In the genomic region with DNA sequence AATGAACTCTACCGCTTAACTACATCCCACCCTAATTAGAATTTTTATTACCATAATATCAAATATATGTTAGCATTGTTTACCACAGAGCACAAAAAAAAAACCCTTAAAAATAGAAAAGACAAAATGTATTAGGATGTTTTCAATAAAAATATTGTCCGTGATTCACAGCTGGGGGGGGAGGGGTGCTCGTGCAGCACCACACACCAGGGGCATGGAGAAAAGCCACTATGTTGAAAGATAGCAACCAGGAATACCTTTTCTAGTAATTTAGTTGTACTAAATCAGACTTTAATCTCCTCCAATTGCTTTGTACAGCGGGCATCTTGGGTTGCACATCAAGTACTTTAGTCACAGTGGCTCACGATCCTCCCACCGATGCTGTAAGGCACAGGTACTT, we compare ENCODE assay signal across 10 mouse cellular contexts. TPM values are rescaled to one million over a fixed set of nuclear protein-coding genes. Genes with fewer than 3 reads are reported as not detected.
A peak's percentile ranks its signal among the peaks of the same experiment; 100 is the strongest.
DNase-seq lines count a peak whose midpoint lies in the region; ATAC-seq lines count a peak whose summit lies in the region.
"Had no signal": no experiment of that assay in that cellular context is flagged by ENCODE, and none has a peak within 500 bp of the region (broad histone marks: within the 10 kb centered on the region; RNA-seq: fewer than 3 reads in every experiment).

No protein-coding gene starts in this region.

- peak overlapping the region; percentile 97 for H3K4me2 ChIP-seq in neural tube, embryonic 11.5 days (ENCODE audit: low read depth)
- H3K4me2 ChIP-seq in limb, embryonic 13.5 days (replicated peaks) = peak overlapping the region; percentile 87
- peak overlapping the region; percentile 93 for H3K4me2 ChIP-seq in stomach, embryonic 16.5 days (ENCODE audit: low read depth, low read length)

- H3K27me3 ChIP-seq in neural tube, embryonic 11.5 days (ENCODE audit: control insufficient read depth, insufficient read depth, low read length) = no peaks in the 10 kb centered on the region
- H3K27me3 ChIP-seq in limb, embryonic 13.5 days = 0 out of 2 replicates have a peak, but pooled peaks cover 7% of the 10 kb centered on the region
- H3K27me3 ChIP-seq in stomach, embryonic 16.5 days (ENCODE audit: control insufficient read depth, insufficient read depth, low read length) = no peaks in the 10 kb centered on the region

- H3K4me1 ChIP-seq in neural tube, embryonic 11.5 days (ENCODE audit: control insufficient read depth, insufficient read depth, low read length) = peaks cover 5% of the 10 kb centered on the region; the same call in 1 of the 2 replicates
- peaks cover 23% of the 10 kb centered on the region for H3K4me1 ChIP-seq in limb, embryonic 13.5 days
- peaks cover 8% of the 10 kb centered on the region; the same call in 1 of the 2 replicates for H3K4me1 ChIP-seq in stomach, embryonic 16.5 days (ENCODE audit: control insufficient read depth, insufficient read depth, low read length)

- H3K36me3 ChIP-seq in neural tube, embryonic 11.5 days (ENCODE audit: control insufficient read depth, insufficient read depth, low read length) = no peaks in the 10 kb centered on the region
- no peaks in the 10 kb centered on the region for H3K36me3 ChIP-seq in limb, embryonic 13.5 days
- H3K36me3 ChIP-seq in stomach, embryonic 16.5 days (ENCODE audit: control insufficient read depth, insufficient read depth, low read length) = no peaks in the 10 kb centered on the region

- peak overlapping the region; percentile 70 for H3K4me3 ChIP-seq in neural tube, embryonic 11.5 days (ENCODE audit: low read depth, low read length)
- H3K4me3 ChIP-seq in limb, embryonic 13.5 days = peak overlapping the region; percentile 86
- peak overlapping the region; percentile 92 for H3K4me3 ChIP-seq in stomach, embryonic 16.5 days (replicated peaks; ENCODE audit: low read length)

- peak; percentile 18 for DNase-seq in embryo, embryonic 10.5 days (ENCODE audit: low spot score)
- DNase-seq in embryo, embryonic 10 days (ENCODE audit: low spot score) = no peak
- no peak for DNase-seq in neural tube, embryonic 11.5 days (ENCODE audit: low spot score)
- no peak for DNase-seq in neural tube, embryonic 10.5 days (ENCODE audit: extremely low spot score, low spot score)
- DNase-seq in right cerebral cortex, adult 18-20 months = no peak
- DNase-seq: cerebellum, adult 8-10 months had no signal

- H3K27ac ChIP-seq in neural tube, embryonic 11.5 days (ENCODE audit: low read depth, low read length) = no peak overlapping the region
- no peak overlapping the region for H3K27ac ChIP-seq in limb, embryonic 13.5 days
- no peak overlapping the region for H3K27ac ChIP-seq in stomach, embryonic 16.5 days (ENCODE audit: low read length)

- no peak overlapping the region for H3K9ac ChIP-seq in neural tube, embryonic 11.5 days (ENCODE audit: low read length)
- H3K9ac ChIP-seq in limb, embryonic 13.5 days = peak overlapping the region; percentile 88; the same call in 1 of the 2 replicates
- H3K9ac ChIP-seq in stomach, embryonic 16.5 days (ENCODE audit: low read length) = peak overlapping the region; percentile 95

- no peaks in the 10 kb centered on the region for H3K9me3 ChIP-seq in neural tube, embryonic 11.5 days (ENCODE audit: control insufficient read depth, low read length)
- H3K9me3 ChIP-seq in limb, embryonic 13.5 days = no peaks in the 10 kb centered on the region
- H3K9me3 ChIP-seq in stomach, embryonic 16.5 days (replicated peaks; ENCODE audit: control insufficient read depth, low read length) = no peaks in the 10 kb centered on the region

- ATAC-seq in neural tube, embryonic 11.5 days (ENCODE audit: insufficient read depth, low FRiP score, low TSS enrichment) = no peak
- no peak for ATAC-seq in limb, embryonic 13.5 days (ENCODE audit: low FRiP score, low read depth)
- ATAC-seq in stomach, embryonic 16.5 days (ENCODE audit: insufficient read depth, low FRiP score) = no peak
- no peak for ATAC-seq in erythroblast, adult 5-6 weeks (replicated peaks; ENCODE audit: low FRiP score, poor library complexity, severe bottlenecking)

- 60% methylated on average over 6 of the region's 6 CpGs for WGBS in neural tube, embryonic 11.5 days
- 43% methylated on average over 6 of the region's 6 CpGs for WGBS in limb, embryonic 13.5 days
- 61% methylated on average over 6 of the region's 6 CpGs for WGBS in stomach, embryonic 16.5 days

RNA-seq across cellular contexts. Expression of gene Samd15, which starts 0.7 kb away (rescaled TPM):
- 0.77 and 1.8 TPM in 2 replicates for polyA plus RNA-seq in neural tube, embryonic 11.5 days (2014; fragmentation: Nextera tagmentation; extraction: Ambion mirVana)
- 1.6 and 2.0 TPM in 2 replicates for polyA plus RNA-seq in limb, embryonic 13.5 days (2015; fragmentation: Nextera tagmentation; extraction: Ambion mirVana)
- 1.5 and 2.3 TPM in 2 replicates for polyA plus RNA-seq in stomach, embryonic 16.5 days (2015; fragmentation: Nextera tagmentation; extraction: Ambion mirVana)
- total RNA-seq in erythroblast, adult 5-6 weeks (2015; ENCODE audit: low replicate concordance) = not detected in 2 replicates
- total RNA-seq in erythroblast, adult 5-6 weeks (2017; ENCODE audit: low replicate concordance) = 1.5 TPM in 1 of 2 replicates, not detected in the other
- total RNA-seq: monocyte, adult 5-6 weeks had no signal

RNA-seq across cellular contexts. Expression of gene Tmed8, which starts 1.5 kb away (rescaled TPM):
- polyA plus RNA-seq in neural tube, embryonic 11.5 days (2014; fragmentation: Nextera tagmentation; extraction: Ambion mirVana) = 4.7 and 5.0 TPM in 2 replicates
- 2.2 and 2.5 TPM in 2 replicates for polyA plus RNA-seq in limb, embryonic 13.5 days (2015; fragmentation: Nextera tagmentation; extraction: Ambion mirVana)
- 2.3 and 2.8 TPM in 2 replicates for polyA plus RNA-seq in stomach, embryonic 16.5 days (2015; fragmentation: Nextera tagmentation; extraction: Ambion mirVana)
- total RNA-seq in erythroblast, adult 5-6 weeks (2015; ENCODE audit: low replicate concordance) = 1.3 and 3.3 TPM in 2 replicates
- 1.8 and 3.0 TPM in 2 replicates for total RNA-seq in erythroblast, adult 5-6 weeks (2017; ENCODE audit: low replicate concordance)

RNA-seq across cellular contexts. Expression of gene Noxred1, which starts 39.7 kb away (rescaled TPM):
- 0.78 and 1.6 TPM in 2 replicates for polyA plus RNA-seq in neural tube, embryonic 11.5 days (2014; fragmentation: Nextera tagmentation; extraction: Ambion mirVana)
- polyA plus RNA-seq in limb, embryonic 13.5 days (2015; fragmentation: Nextera tagmentation; extraction: Ambion mirVana) = 0.57 and 0.59 TPM in 2 replicates
- polyA plus RNA-seq in stomach, embryonic 16.5 days (2015; fragmentation: Nextera tagmentation; extraction: Ambion mirVana) = 0.35 and 0.43 TPM in 2 replicates
- 2.7 TPM in 1 of 2 replicates, not detected in the other for total RNA-seq in erythroblast, adult 5-6 weeks (2015; ENCODE audit: low replicate concordance)
- total RNA-seq in erythroblast, adult 5-6 weeks (2017; ENCODE audit: low replicate concordance) = not detected in 2 replicates

RNA-seq across cellular contexts. Expression of gene Pomt2, which starts 51.0 kb away (rescaled TPM):
- 14.3 and 17.6 TPM in 2 replicates for polyA plus RNA-seq in neural tube, embryonic 11.5 days (2014; fragmentation: Nextera tagmentation; extraction: Ambion mirVana)
- 14.6 and 17.6 TPM in 2 replicates for polyA plus RNA-seq in limb, embryonic 13.5 days (2015; fragmentation: Nextera tagmentation; extraction: Ambion mirVana)
- polyA plus RNA-seq in stomach, embryonic 16.5 days (2015; fragmentation: Nextera tagmentation; extraction: Ambion mirVana) = 13.7 and 15.9 TPM in 2 replicates
- 0.58 and 2.7 TPM in 2 replicates for total RNA-seq in erythroblast, adult 5-6 weeks (2015; ENCODE audit: low replicate concordance)
- total RNA-seq in erythroblast, adult 5-6 weeks (2017; ENCODE audit: low replicate concordance) = 1.7 and 2.1 TPM in 2 replicates

RNA-seq across cellular contexts. Expression of gene Gstz1, which starts 51.8 kb away (rescaled TPM):
- polyA plus RNA-seq in neural tube, embryonic 11.5 days (2014; fragmentation: Nextera tagmentation; extraction: Ambion mirVana) = 31.8 and 31.9 TPM in 2 replicates
- 34.7 and 37.1 TPM in 2 replicates for polyA plus RNA-seq in limb, embryonic 13.5 days (2015; fragmentation: Nextera tagmentation; extraction: Ambion mirVana)
- 40.4 and 40.6 TPM in 2 replicates for polyA plus RNA-seq in stomach, embryonic 16.5 days (2015; fragmentation: Nextera tagmentation; extraction: Ambion mirVana)
- 6.1 and 8.4 TPM in 2 replicates for total RNA-seq in erythroblast, adult 5-6 weeks (2015; ENCODE audit: low replicate concordance)
- 3.8 and 5.2 TPM in 2 replicates for total RNA-seq in erythroblast, adult 5-6 weeks (2017; ENCODE audit: low replicate concordance)
